Mouse (Mus musculus): Measurements from ENCODE around the gene Peak1.
"Not testable (repeated sequence)": the region's sequence is repeated elsewhere in the genome, so short reads cannot be mapped to it uniquely, and the experiment has no call there.

Peak1 gene

GRCm38 (mm10) chr9:56417948-56418737, at the start of gene Peak1, which contains the start of gene Hmg20a:
TSS of gene Peak1 (minus strand) at chr9:56418067.
TSS of gene Hmg20a (plus strand) at chr9:56418609.
- DNase-seq (ENCODE audit: low read depth, low spot score), result peak; percentile 99

GRCm38 (mm10) chr9:56466251-56466650, 48.4 kb upstream of the Peak1 start:
- no peak for DNase-seq (ENCODE audit: low read depth, low spot score)

DNA sequence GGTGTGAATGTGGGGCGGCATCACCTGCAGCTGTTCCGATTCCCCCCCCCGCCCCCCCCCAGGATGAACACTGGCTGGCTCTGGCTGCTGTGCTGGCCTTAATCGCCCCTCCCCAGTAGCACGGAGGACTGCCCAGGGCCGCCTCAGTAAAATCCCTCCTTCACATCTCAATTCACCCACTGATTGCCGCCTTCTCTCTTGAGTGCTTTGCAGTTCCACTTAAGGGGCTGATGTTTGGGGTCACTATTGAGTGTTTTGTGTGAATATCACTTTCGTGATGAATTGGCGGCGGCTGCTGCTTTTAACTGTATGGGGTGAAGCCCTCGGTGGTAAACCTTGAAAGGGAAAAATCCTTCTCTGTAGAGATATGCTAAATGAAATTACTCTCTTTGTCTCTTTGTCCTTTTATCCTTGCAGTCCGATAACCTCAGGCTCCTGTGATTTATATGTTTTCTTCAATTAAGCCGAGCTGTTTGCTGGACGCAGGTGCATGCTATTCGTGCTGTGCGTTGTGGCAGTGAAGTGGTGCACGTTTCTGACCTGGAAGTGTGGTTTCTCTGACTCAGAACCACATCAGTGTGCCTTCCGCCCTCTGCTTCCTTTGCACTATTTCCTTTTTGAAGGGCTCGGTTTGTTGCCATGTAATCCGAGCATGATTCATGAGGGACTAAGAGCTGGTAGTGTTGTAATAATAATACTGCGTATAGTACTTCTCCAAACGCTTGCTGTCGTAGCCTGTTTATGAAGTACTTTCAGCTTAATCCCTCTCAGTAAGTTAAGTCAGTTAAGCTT, 47.2 kb upstream of the Peak1 start:
- no peak for DNase-seq (ENCODE audit: low read depth, low spot score)

- no peak for DNase-seq (ENCODE audit: low read depth, low spot score)
Observed at GRCm38 (mm10) chr9:56463686-56464515, 46.0 kb upstream of the Peak1 start.

DNA sequence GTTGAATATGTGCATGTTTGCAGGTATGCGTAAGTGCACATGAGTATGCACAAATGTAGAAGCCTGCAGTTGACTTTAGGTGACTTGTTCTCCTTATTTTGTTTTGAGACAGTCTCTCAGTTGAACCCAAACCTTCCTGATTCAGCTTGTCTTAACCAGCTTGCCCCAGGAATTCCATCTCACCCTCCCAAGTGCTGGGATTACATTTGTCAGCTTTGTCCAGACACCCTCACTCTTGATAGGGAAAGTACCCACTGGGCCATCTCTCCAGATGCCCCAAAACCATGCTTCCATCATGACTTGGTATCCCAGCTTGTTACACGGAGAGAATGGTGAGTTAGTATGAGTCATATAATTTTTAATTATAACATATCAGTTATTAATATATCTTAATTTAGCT, 45.2 kb upstream of the Peak1 start:
- no peak for DNase-seq (ENCODE audit: low read depth, low spot score)

DNA sequence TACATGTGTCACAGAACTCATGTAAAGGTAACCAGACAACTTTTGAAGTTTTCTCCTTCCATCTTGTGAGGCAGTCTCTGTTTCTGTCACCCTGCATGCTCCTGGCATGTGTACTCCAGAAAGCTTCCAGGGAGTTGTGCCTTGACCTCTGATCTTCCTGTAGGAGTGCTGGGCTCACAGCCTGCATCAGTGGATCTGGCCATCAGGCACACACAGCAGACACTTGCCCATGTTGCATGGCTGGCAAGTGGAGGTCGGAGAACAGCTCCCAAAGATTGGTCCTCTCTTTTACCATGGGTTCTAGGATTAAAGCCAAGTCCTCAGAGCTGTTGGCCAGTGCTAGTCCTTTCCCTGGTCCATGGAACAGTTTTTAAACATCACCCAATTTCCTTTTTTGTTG, 44.7 kb upstream of the Peak1 start:
- no peak for DNase-seq (ENCODE audit: low read depth, low spot score)

- DNase-seq (ENCODE audit: low read depth, low spot score), result no peak
Observed at GRCm38 (mm10) chr9:56460987-56461386, 43.1 kb upstream of the Peak1 start.

- DNase-seq (ENCODE audit: low read depth, low spot score), result no peak
Observed at GRCm38 (mm10) chr9:56456426-56456825, 38.6 kb upstream of the Peak1 start.

- no peak for DNase-seq (ENCODE audit: low read depth, low spot score)
Observed at GRCm38 (mm10) chr9:56453038-56453815, 35.4 kb upstream of the Peak1 start.

GRCm38 (mm10) chr9:56451570-56451969, 33.7 kb upstream of the Peak1 start:
- no peak for DNase-seq (ENCODE audit: low read depth, low spot score)

- DNase-seq (ENCODE audit: low read depth, low spot score), result no peak
Observed at GRCm38 (mm10) chr9:56439699-56440098, 21.8 kb upstream of the Peak1 start.

GRCm38 (mm10) chr9:56437300-56437892, 19.5 kb upstream of the Peak1 start:
- DNase-seq (ENCODE audit: low read depth, low spot score), result not testable (repeated sequence)

GRCm38 (mm10) chr9:56435821-56436526, 18.1 kb upstream of the Peak1 start:
- no peak for DNase-seq (ENCODE audit: low read depth, low spot score)

- no peak for DNase-seq (ENCODE audit: low read depth, low spot score)
Observed at GRCm38 (mm10) chr9:56424861-56425260, 7.0 kb upstream of the Peak1 start.

DNA sequence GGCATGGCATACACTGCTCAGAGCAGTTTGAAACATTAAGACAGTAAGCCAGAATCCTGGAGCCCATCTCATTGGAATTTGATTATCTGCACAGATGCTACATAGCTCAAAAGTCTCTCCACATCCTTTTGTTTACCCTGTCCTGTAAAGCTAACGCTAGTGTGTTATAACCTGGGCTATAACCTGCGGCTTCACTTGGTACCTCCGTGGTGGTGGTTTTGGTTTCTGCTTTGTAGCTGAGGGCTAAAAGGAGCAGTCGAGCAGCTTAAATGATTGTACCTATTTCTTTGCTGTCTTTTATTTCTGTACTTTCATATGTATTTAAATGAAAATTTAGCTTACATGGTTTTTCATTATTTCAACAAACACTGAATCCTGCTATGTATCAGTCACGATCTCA, 4.1 kb upstream of the Peak1 start:
- DNase-seq (ENCODE audit: low read depth, low spot score), result no peak

GRCm38 (mm10) chr9:56420892-56421601, 3.2 kb upstream of the Peak1 start:
- no peak for DNase-seq (ENCODE audit: low read depth, low spot score)

GRCm38 (mm10) chr9:56420236-56420635, 2.4 kb upstream of the Peak1 start:
- no peak for DNase-seq (ENCODE audit: low read depth, low spot score)

GRCm38 (mm10) chr9:56418738-56419239, 922 bp upstream of the Peak1 start:
- peak; percentile 88 for DNase-seq (ENCODE audit: low read depth, low spot score)

- DNase-seq (ENCODE audit: low read depth, low spot score), result peak; percentile 77
Observed at GRCm38 (mm10) chr9:56417415-56417947, 386 bp downstream of the Peak1 start.

Measured in R1 (cell line).